Mouse (Mus musculus) ES-E14 (cell line): ENCODE results near the gene Lancl3. TPM values are rescaled to one million over a fixed set of nuclear protein-coding genes. Genes with fewer than 3 reads are reported as not detected.
"Not testable (repeated sequence)": the region's sequence is repeated elsewhere in the genome, so short reads cannot be mapped to it uniquely, and the experiment has no call there.

Experiments used
- DNase-seq: peaks from one replicate; pipeline ENCODE4 v3.0.0-alpha.2; 2013; ENCODE audit warnings: low read depth, low spot score
- H3K27ac ChIP-seq: 2 replicates; pipeline ENCODE4 v1.5.1; 2012; ENCODE audit warnings: low read depth, mild to moderate bottlenecking, low read length, moderate library complexity, mixed read lengths; ENCODE audit not compliant: poor library complexity, insufficient read depth, severe bottlenecking
- H3K36me3 ChIP-seq: 2 replicates; pipeline ENCODE4 v1.6.1; 2012; ENCODE audit warnings: mild to moderate bottlenecking, low read length, moderate library complexity, mixed read lengths; ENCODE audit not compliant: control insufficient read depth, poor library complexity, insufficient read depth, severe bottlenecking
- H3K4me1 ChIP-seq, 2 experiments: fragments of 150-350 bp in 1 of 2; sonication (generic) in 1 of 2; 2 replicates each; pipeline ENCODE4 v1.6.1; 2012; ENCODE audit warnings: low read length in 2 of 2, mild to moderate bottlenecking in 1 of 2, mixed read lengths in 1 of 2; ENCODE audit not compliant: control insufficient read depth in 2 of 2, insufficient read depth in 2 of 2, poor library complexity in 1 of 2
- H3K4me3 ChIP-seq, 2 experiments: fragments of 150-350 bp in 1 of 2; sonication (generic) in 1 of 2; 2 replicates each; pipeline ENCODE4 v1.5.1; 2012; ENCODE audit warnings: low read length in 2 of 2, low read depth in 1 of 2, mild to moderate bottlenecking in 1 of 2, mixed read lengths in 1 of 2; ENCODE audit not compliant: insufficient read depth in 1 of 2, poor library complexity in 1 of 2, severe bottlenecking in 1 of 2
- H3K9ac ChIP-seq: 2 replicates; pipeline ENCODE4 v1.6.1; 2012; ENCODE audit warnings: low read depth, mild to moderate bottlenecking, low read length, mixed read lengths; ENCODE audit not compliant: poor library complexity, insufficient read depth, severe bottlenecking
- H3K9me3 ChIP-seq: fragments of 150-350 bp; sonication (generic); 2 replicates; pipeline ENCODE4 v1.6.1; 2012; ENCODE audit warnings: low read depth, mild to moderate bottlenecking, low read length; ENCODE audit not compliant: control insufficient read depth, insufficient read depth
- CHD2 ChIP-seq: IDR thresholded peaks from 2 replicates; pipeline ENCODE4 v1.6.1; 2014; ENCODE audit warnings: mild to moderate bottlenecking, low read depth, low read length, inconsistent platforms
- HCFC1 ChIP-seq: IDR thresholded peaks from 2 replicates; pipeline ENCODE4 v1.6.1; 2012; ENCODE audit warnings: low read length, inconsistent platforms, borderline replicate concordance; ENCODE audit not compliant: insufficient read depth
- MAFK ChIP-seq: IDR thresholded peaks from 2 replicates; pipeline ENCODE4 v1.6.1; 2014; ENCODE audit warnings: mild to moderate bottlenecking, low read depth, low read length, inconsistent platforms; ENCODE audit not compliant: insufficient read depth
- ZC3H11A ChIP-seq: IDR thresholded peaks from 2 replicates; pipeline ENCODE4 v1.6.1; 2012; ENCODE audit warnings: low read depth, mild to moderate bottlenecking, inconsistent platforms, low read length, borderline replicate concordance
- ZNF384 ChIP-seq: IDR thresholded peaks from 2 replicates; pipeline ENCODE4 v1.6.1; 2012; ENCODE audit warnings: low read depth, low read length, inconsistent platforms
- in situ Hi-C, 2 experiments: fragments of 600-800 bp; cut with MboI; formaldehyde crosslinking; loops; one replicate each; pipeline ENCODE4 v1.15.1; 2025; ENCODE audit warnings: low sequenced_read_pairs in 2 of 2, inconsistent platforms in 1 of 2; ENCODE audit not compliant: unreplicated experiment in 2 of 2
- total RNA-seq: library from RNA; depleted of rRNA; stranded (reverse); fragments of 300-350 nt; gene quantifications from 2 replicates; pipeline ENCODE4 v1.2.3, GENCODE M21; 2012

Gene Lancl3
- total RNA-seq, 1 experiment, result 0.49 TPM

GRCm38 (mm10) chrX:9274321-9274720 lies 74.6 kb downstream of the Lancl3 start:
- no peak overlapping the region for H3K9ac ChIP-seq
- no peaks in the 10 kb centered on the region for H3K36me3 ChIP-seq
- TF ChIP-seq HCFC1 (no peak), ZNF384 (no peak), CHD2 (no peak), ZC3H11A (no peak), MAFK (no peak)
- DNase-seq, result no peak
- in situ Hi-C loops, result no loop called here
- no peaks in the 10 kb centered on the region for H3K4me1 ChIP-seq
- no peak overlapping the region for H3K4me3 ChIP-seq
- H3K27ac ChIP-seq, result no peak overlapping the region
- no peaks in the 10 kb centered on the region for H3K9me3 ChIP-seq

GRCm38 (mm10) chrX:9283464-9283863 lies 83.8 kb downstream of the Lancl3 start, which contains the start of gene H2al1m:
TSS of gene H2al1m (plus strand) at chrX:9283764.
- H3K27ac ChIP-seq, DNase-seq, in situ Hi-C loops, H3K4me1 ChIP-seq, H3K9ac ChIP-seq, H3K36me3 ChIP-seq, H3K9me3 ChIP-seq, H3K4me3 ChIP-seq: not testable (repeated sequence)

- DNase-seq, H3K4me1 ChIP-seq, in situ Hi-C loops, H3K9ac ChIP-seq, H3K36me3 ChIP-seq, H3K4me3 ChIP-seq, H3K27ac ChIP-seq, H3K9me3 ChIP-seq: not testable (repeated sequence)
Measured at GRCm38 (mm10) chrX:9293140-9293829, 93.6 kb downstream of the Lancl3 start.

GRCm38 (mm10) chrX:9298413-9298864 lies 98.7 kb downstream of the Lancl3 start:
- H3K4me1 ChIP-seq, result no peaks in the 10 kb centered on the region
- TF ChIP-seq ZNF384, result no peak
- DNase-seq, result no peak
- no peaks in the 10 kb centered on the region for H3K9me3 ChIP-seq
- no peak overlapping the region for H3K27ac ChIP-seq
- H3K4me3 ChIP-seq, result no peak overlapping the region
- no peak overlapping the region for H3K9ac ChIP-seq
- H3K36me3 ChIP-seq, result no peaks in the 10 kb centered on the region
- in situ Hi-C loops, result no loop called here

- no peak for DNase-seq
- no peak overlapping the region for H3K4me3 ChIP-seq
- no peaks in the 10 kb centered on the region for H3K9me3 ChIP-seq
- no peak overlapping the region for H3K9ac ChIP-seq
- in situ Hi-C loops, result no loop called here
- no peaks in the 10 kb centered on the region for H3K4me1 ChIP-seq
- TF ChIP-seq HCFC1 (no peak), ZC3H11A (no peak), ZNF384 (no peak), MAFK (no peak), CHD2 (no peak)
- no peak overlapping the region for H3K27ac ChIP-seq
- no peaks in the 10 kb centered on the region for H3K36me3 ChIP-seq
Measured at GRCm38 (mm10) chrX:9302791-9303190, 103.1 kb downstream of the Lancl3 start.
